Mouse (Mus musculus) myocyte (in vitro differentiated cells): ENCODE data around the gene Ppp2r5d.

Experiments used
- CEBPB ChIP-seq: IDR thresholded peaks from 2 replicates; pipeline ENCODE4 v1.6.1; 2011; ENCODE audit warnings: mild to moderate bottlenecking, moderate library complexity; ENCODE audit not compliant: poor library complexity, insufficient read depth, severe bottlenecking
- MAX ChIP-seq: IDR thresholded peaks from one replicate; pipeline ENCODE4 v1.6.1; 2011; ENCODE audit warnings: low read depth, mild to moderate bottlenecking, control low read depth
- MYOD1 ChIP-seq, 3 experiments: IDR thresholded peaks; one replicate each; pipeline ENCODE4 v1.6.1; 2011; ENCODE audit warnings: control low read depth in 2 of 3, low read depth in 2 of 3, mild to moderate bottlenecking in 2 of 3, moderate library complexity in 1 of 3; ENCODE audit not compliant: insufficient read length in 2 of 3, control insufficient read depth in 1 of 3
- MYOG ChIP-seq, 3 experiments: IDR thresholded peaks; one replicate each; pipeline ENCODE4 v1.6.1; 2011; ENCODE audit warnings: control low read depth in 2 of 3, low read depth in 2 of 3, mild to moderate bottlenecking in 2 of 3; ENCODE audit not compliant: insufficient read length in 2 of 3, control insufficient read depth in 1 of 3, insufficient read depth in 1 of 3
- POLR2A ChIP-seq: IDR thresholded peaks from one replicate; pipeline ENCODE4 v1.6.1; 2011; ENCODE audit warnings: low read depth, mild to moderate bottlenecking, control low read depth, moderate library complexity; ENCODE audit not compliant: insufficient read length
- POLR2AphosphoS2 ChIP-seq: IDR thresholded peaks from one replicate; pipeline ENCODE4 v1.6.1; 2011; ENCODE audit warnings: low read depth, control low read depth; ENCODE audit not compliant: insufficient read length
- TCF3 ChIP-seq: IDR thresholded peaks from one replicate; pipeline ENCODE4 v1.6.1; 2011; ENCODE audit warnings: low read depth, control low read depth; ENCODE audit not compliant: insufficient read length
- USF1 ChIP-seq: IDR thresholded peaks from one replicate; pipeline ENCODE4 v1.6.1; 2011; ENCODE audit warnings: low read depth, mild to moderate bottlenecking, control low read depth, moderate library complexity

- no peak for TF ChIP-seq POLR2A
- TF ChIP-seq POLR2AphosphoS2, result no peak
- TF ChIP-seq USF1, result no peak
- TF ChIP-seq CEBPB, result no peak
- no peak for TF ChIP-seq MAX
- TF ChIP-seq MYOG (IDR thresholded peaks at IDR 0.05; ENCODE audit: control insufficient read depth in 1 of 3, insufficient read depth in 1 of 3, insufficient read length in 2 of 3, low read depth in 2 of 3), result no peak
- TF ChIP-seq TCF3, result no peak
- no peak for TF ChIP-seq MYOD1 (IDR thresholded peaks at IDR 0.05; ENCODE audit: control insufficient read depth in 1 of 3, insufficient read length in 2 of 3, low read depth in 2 of 3)
Measured at GRCm38 (mm10) chr17:46745506-46745905, 40.6 kb upstream of the Ppp2r5d start.
